Mouse (Mus musculus): Measurements from ENCODE around the gene Wnt2.

Wnt2 gene

DNA sequence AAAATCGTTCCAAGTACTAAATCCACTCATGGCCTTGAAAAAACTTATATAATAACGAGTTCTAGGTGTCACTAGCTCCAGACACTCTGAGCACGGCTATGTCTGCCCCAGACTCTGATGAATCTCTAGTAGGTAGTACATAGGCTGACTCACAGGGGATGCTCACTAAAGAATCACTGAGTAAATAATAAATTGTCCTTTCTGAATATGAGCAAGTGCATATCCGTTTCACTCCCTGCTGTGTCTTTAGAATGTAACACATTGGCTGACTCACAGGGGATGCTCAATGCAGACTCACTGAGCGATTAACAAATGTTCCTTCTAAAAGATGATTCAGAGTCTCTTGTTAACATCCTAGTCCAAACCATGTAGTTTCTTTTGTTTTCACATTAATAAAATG is 52.1 kb downstream of the Wnt2 start:
- no peak for DNase-seq (ENCODE audit: low read depth, low spot score)

DNA sequence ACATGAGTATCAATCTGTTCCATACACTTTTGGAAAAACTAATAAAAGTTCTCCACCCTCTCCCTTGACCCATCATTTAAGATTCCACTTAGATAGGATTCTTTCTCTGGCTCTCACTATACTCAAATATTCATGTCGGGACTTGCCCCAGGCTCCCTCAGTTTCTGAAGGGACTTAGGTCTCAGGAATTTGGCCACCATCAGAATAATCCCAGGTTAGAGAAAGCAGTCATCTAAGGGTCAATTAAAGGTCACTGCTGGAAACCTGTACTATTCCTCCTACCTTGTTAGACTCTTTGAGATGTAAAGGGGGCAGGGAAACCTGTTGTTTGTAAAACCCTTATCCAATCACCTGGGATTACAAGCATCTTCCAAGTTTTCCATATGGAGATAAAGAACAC is 53.2 kb downstream of the Wnt2 start:
- no peak for DNase-seq (ENCODE audit: low read depth, low spot score)

GRCm38 (mm10) chr6:17974416-17974815 is 56.0 kb downstream of the Wnt2 start:
- DNase-seq (ENCODE audit: low read depth, low spot score) = no peak

DNA sequence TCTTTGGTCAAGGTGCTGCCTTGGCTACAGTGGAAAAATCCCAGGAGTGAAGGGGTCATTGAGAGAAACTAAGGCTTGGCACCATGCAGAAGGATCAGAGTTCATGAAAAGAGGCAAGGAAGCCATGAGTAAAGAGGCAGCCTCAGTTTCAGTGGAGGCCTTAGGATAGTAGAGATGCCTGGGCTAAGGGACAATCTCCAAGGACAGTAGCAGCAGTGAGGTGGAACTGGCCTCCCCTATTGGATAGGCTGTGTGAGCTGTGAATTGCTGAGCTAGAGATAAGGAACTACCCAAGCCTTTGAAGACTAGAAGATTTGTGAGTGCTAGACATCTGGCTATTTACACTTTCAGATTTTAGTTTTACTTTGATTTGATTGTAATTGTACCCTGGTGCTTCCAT is 59.0 kb downstream of the Wnt2 start:
- no peak for DNase-seq (ENCODE audit: low read depth, low spot score)

GRCm38 (mm10) chr6:17969815-17970214 is 60.6 kb downstream of the Wnt2 start:
- no peak for DNase-seq (ENCODE audit: low read depth, low spot score)

DNA sequence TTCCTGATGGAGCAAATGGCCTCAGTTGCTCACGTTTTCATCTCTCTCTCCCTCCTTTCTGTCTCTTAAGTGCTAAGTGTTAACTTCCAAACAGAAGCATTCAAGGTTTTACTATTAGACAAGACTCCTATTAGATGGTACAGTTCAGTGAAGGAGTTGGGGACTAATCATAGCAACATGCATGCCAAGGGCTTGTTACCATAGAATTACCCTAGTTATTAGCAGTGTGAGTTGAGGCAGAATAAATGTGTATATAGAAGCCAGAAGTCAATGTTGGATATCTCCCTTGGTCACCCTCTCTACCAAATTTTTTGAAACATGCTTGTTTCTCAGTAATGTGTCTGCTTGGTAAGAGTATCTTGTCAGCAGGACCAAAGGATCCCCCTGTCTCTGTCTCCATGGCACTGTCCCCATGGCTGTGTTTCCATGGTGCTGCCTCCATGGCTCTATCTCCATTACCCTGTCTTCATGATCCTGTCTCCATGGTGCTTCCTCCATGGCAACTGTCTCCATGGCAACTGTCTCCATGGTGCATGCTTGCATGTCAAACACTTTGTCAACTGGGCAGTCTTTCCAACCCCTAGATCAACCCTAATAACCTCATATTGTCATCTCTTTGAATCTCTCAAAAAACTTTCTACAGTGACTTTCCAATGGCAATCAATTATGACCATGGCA is 61.8 kb downstream of the Wnt2 start:
- DNase-seq (ENCODE audit: low read depth, low spot score) = no peak

DNA sequence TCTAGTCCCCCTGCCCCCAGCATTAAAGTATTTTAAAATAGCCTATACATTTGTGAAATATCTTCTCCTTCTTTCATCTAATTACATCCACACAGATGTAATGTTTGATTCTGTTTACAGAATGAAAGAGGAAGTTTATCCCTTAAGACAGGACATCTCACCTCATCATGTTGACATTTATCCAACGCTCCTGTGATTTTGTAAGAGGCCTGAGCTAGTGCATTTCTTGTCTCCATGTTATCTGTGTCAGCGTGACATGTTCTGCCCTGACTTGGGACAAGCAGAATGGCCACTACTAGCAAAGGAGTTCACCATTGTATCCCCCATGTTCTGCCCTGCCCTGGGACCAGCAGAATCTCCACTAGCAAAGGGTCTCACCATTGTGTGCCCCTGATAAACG is 66.9 kb downstream of the Wnt2 start:
- no peak for DNase-seq (ENCODE audit: low read depth, low spot score)

DNA sequence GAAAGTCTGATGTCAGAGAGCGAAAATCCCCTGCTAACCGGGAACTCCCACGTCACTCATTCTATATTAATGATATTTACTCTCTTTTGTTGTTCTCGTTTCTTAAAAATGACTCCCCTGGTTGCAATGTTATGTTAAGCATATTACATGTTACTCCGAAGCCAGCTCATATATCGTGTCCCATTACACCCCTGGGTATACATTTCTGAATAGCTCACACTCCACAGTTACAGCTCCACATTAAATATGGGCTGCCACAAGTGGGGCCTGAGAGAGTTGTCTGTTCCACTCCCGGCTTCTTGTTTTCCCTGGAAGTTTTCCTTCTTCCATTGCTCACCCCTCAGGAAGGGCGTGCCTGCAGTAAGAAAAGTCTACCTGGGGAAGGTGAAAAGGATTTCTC is 78.6 kb downstream of the Wnt2 start:
- no peak for DNase-seq (ENCODE audit: low read depth, low spot score)

- no peak for DNase-seq (ENCODE audit: low read depth, low spot score)
Observed at GRCm38 (mm10) chr6:17949103-17949502, 81.3 kb downstream of the Wnt2 start.

GRCm38 (mm10) chr6:17947130-17947831 is 83.1 kb downstream of the Wnt2 start:
- DNase-seq (ENCODE audit: low read depth, low spot score) = no peak

GRCm38 (mm10) chr6:17946456-17946855 is 83.9 kb downstream of the Wnt2 start:
- no peak for DNase-seq (ENCODE audit: low read depth, low spot score)

DNA sequence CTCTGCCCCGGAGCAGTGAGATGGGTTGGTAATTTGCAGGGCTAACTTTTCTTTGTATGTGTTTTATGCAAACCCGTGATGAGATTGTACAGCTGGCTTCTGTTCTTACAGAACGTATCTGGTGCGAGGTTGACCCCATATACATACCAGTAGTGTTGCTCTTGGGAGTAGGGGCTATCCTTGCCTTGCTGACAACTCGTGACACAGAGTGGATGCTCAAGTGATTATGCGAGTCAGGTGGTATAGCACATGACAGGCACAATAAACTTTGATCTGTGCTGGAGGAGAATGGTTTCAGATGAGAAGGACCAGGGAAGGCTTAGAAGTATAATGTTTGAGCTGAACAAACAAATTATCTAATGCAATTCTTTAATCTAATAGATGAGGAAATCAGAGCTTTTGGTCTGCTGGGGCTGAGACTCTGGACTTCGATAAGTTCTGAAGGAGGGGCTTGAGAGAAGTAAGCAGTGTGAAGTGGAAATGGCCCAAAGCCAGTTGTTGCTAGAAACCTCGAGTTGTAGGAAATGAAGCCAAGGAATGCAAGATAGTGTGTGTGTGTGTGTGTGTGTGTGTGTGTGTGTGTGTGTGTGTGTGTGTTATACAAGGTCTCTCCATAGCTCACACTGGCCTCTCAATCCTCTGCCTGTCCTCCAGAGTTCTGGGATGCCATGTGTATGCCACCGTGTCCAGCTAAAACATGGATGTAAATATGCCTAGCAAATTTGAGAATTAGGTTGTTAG is 86.3 kb downstream of the Wnt2 start:
- no peak for DNase-seq (ENCODE audit: low read depth, low spot score)

DNA sequence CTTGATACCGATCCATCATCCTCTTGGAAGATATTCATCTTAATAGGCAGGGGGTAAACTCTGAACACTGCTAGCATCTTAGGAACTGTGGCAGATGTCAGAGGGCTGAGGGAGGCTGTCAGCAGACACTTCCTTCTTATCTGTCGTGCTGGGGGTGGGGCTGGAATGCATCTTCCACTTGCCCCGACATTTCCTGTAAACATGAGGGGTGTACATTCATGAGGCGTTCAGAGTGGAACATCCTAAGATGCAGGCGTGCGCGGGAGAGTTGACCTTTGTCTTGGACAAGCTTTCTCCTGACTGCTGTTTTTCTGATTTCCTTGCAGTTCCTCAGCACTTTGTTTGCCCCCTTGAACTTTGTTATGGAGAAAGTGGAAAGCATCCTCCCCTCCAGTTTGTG is 88.0 kb downstream of the Wnt2 start:
- DNase-seq (ENCODE audit: low read depth, low spot score) = no peak

GRCm38 (mm10) chr6:17941916-17942315 is 88.5 kb downstream of the Wnt2 start:
- DNase-seq (ENCODE audit: low read depth, low spot score) = no peak

All from retina, adult 2 months (tissue).